Mouse (Mus musculus) ES-E14 (cell line): ENCODE measurements at regions not wholly inside any gene's neighbourhood (a gene's known extent, or its start where the extent isn't known, plus 50 kb on each side); places are given as distances from the start of the nearest gene placed in this dataset.

Source experiments
- DNase-seq: peaks from one replicate; pipeline ENCODE4 v3.0.0-alpha.2; 2013; ENCODE audit warnings: low read depth, low spot score
- H3K27ac ChIP-seq: 2 replicates; pipeline ENCODE4 v1.5.1; 2012; ENCODE audit warnings: low read depth, mild to moderate bottlenecking, low read length, moderate library complexity, mixed read lengths; ENCODE audit not compliant: poor library complexity, insufficient read depth, severe bottlenecking
- H3K36me3 ChIP-seq: 2 replicates; pipeline ENCODE4 v1.6.1; 2012; ENCODE audit warnings: mild to moderate bottlenecking, low read length, moderate library complexity, mixed read lengths; ENCODE audit not compliant: control insufficient read depth, poor library complexity, insufficient read depth, severe bottlenecking
- H3K4me1 ChIP-seq, 2 experiments: fragments of 150-350 bp in 1 of 2; sonication (generic) in 1 of 2; 2 replicates each; pipeline ENCODE4 v1.6.1; 2012; ENCODE audit warnings: low read length in 2 of 2, mild to moderate bottlenecking in 1 of 2, mixed read lengths in 1 of 2; ENCODE audit not compliant: control insufficient read depth in 2 of 2, insufficient read depth in 2 of 2, poor library complexity in 1 of 2
- H3K4me3 ChIP-seq, 2 experiments: fragments of 150-350 bp in 1 of 2; sonication (generic) in 1 of 2; 2 replicates each; pipeline ENCODE4 v1.5.1; 2012; ENCODE audit warnings: low read length in 2 of 2, low read depth in 1 of 2, mild to moderate bottlenecking in 1 of 2, mixed read lengths in 1 of 2; ENCODE audit not compliant: insufficient read depth in 1 of 2, poor library complexity in 1 of 2, severe bottlenecking in 1 of 2
- H3K9ac ChIP-seq: 2 replicates; pipeline ENCODE4 v1.6.1; 2012; ENCODE audit warnings: low read depth, mild to moderate bottlenecking, low read length, mixed read lengths; ENCODE audit not compliant: poor library complexity, insufficient read depth, severe bottlenecking
- H3K9me3 ChIP-seq: fragments of 150-350 bp; sonication (generic); 2 replicates; pipeline ENCODE4 v1.6.1; 2012; ENCODE audit warnings: low read depth, mild to moderate bottlenecking, low read length; ENCODE audit not compliant: control insufficient read depth, insufficient read depth
- CHD2 ChIP-seq: IDR thresholded peaks from 2 replicates; pipeline ENCODE4 v1.6.1; 2014; ENCODE audit warnings: mild to moderate bottlenecking, low read depth, low read length, inconsistent platforms
- HCFC1 ChIP-seq: IDR thresholded peaks from 2 replicates; pipeline ENCODE4 v1.6.1; 2012; ENCODE audit warnings: low read length, inconsistent platforms, borderline replicate concordance; ENCODE audit not compliant: insufficient read depth
- MAFK ChIP-seq: IDR thresholded peaks from 2 replicates; pipeline ENCODE4 v1.6.1; 2014; ENCODE audit warnings: mild to moderate bottlenecking, low read depth, low read length, inconsistent platforms; ENCODE audit not compliant: insufficient read depth
- ZC3H11A ChIP-seq: IDR thresholded peaks from 2 replicates; pipeline ENCODE4 v1.6.1; 2012; ENCODE audit warnings: low read depth, mild to moderate bottlenecking, inconsistent platforms, low read length, borderline replicate concordance
- ZNF384 ChIP-seq: IDR thresholded peaks from 2 replicates; pipeline ENCODE4 v1.6.1; 2012; ENCODE audit warnings: low read depth, low read length, inconsistent platforms
- in situ Hi-C, 2 experiments: fragments of 600-800 bp; cut with MboI; formaldehyde crosslinking; loops; one replicate each; pipeline ENCODE4 v1.15.1; 2025; ENCODE audit warnings: low sequenced_read_pairs in 2 of 2, inconsistent platforms in 1 of 2; ENCODE audit not compliant: unreplicated experiment in 2 of 2

- no peaks in the 10 kb centered on the region for H3K9me3 ChIP-seq
- no peak for TF ChIP-seq HCFC1
- no peak for TF ChIP-seq CHD2
- H3K4me3 ChIP-seq: no peak overlapping the region
- in situ Hi-C loops: no loop called here
- H3K36me3 ChIP-seq: no peaks in the 10 kb centered on the region
- H3K4me1 ChIP-seq: peaks cover 0 to 2% of the 10 kb centered on the region in 2 experiments; a peak in 1 of 4 replicates
- H3K9ac ChIP-seq: no peak overlapping the region
- no peak overlapping the region for H3K27ac ChIP-seq
- no peak for DNase-seq
Observed at GRCm38 (mm10) chr4:105705996-105706395, 83.7 kb upstream of the Gm12728 start.

GRCm38 (mm10) chr4:105708080-105708796 lies 81.4 kb upstream of the Gm12728 start:
- no peak for DNase-seq

GRCm38 (mm10) chr4:105713956-105714355 lies 75.7 kb upstream of the Gm12728 start:
- in situ Hi-C loops: no loop called here

More at GRCm38 (mm10) chr4:105708080-105708796, 81.4 kb upstream of the Gm12728 start:
- no peak overlapping the region for H3K27ac ChIP-seq
- peaks cover 0 to 2% of the 10 kb centered on the region in 2 experiments; a peak in 1 of 4 replicates for H3K4me1 ChIP-seq
- no peaks in the 10 kb centered on the region for H3K36me3 ChIP-seq
- H3K4me3 ChIP-seq: no peak overlapping the region
- no peak overlapping the region for H3K9ac ChIP-seq
- TF ChIP-seq CHD2 (no peak), ZNF384 (no peak), MAFK (no peak), HCFC1 (no peak), ZC3H11A (no peak)
- no peaks in the 10 kb centered on the region for H3K9me3 ChIP-seq
- in situ Hi-C loops: no loop called here

GRCm38 (mm10) chr4:105718080-105718479 lies 71.6 kb upstream of the Gm12728 start:
- DNase-seq: no peak
- Histone ChIP-seq H3K9ac (no peak overlapping the region), H3K4me1 (no peaks in the 10 kb centered on the region), H3K27ac (no peak overlapping the region), H3K4me3 (no peak overlapping the region), H3K36me3 (no peaks in the 10 kb centered on the region), H3K9me3 (no peaks in the 10 kb centered on the region)
- in situ Hi-C loops: no loop called here
- TF ChIP-seq HCFC1 (no peak), CHD2 (no peak)

More at GRCm38 (mm10) chr4:105713956-105714355, 75.7 kb upstream of the Gm12728 start:
- Histone ChIP-seq H3K4me3 (no peak overlapping the region), H3K27ac (no peak overlapping the region), H3K36me3 (no peaks in the 10 kb centered on the region), H3K9me3 (no peaks in the 10 kb centered on the region), H3K9ac (no peak overlapping the region), H3K4me1 (no peaks in the 10 kb centered on the region)
- TF ChIP-seq CHD2 (no peak), ZC3H11A (no peak), ZNF384 (no peak), MAFK (no peak), HCFC1 (no peak)
- DNase-seq: no peak

GRCm38 (mm10) chr4:105728696-105729095 lies 61.0 kb upstream of the Gm12728 start:
- H3K9ac ChIP-seq: no peak overlapping the region
- H3K4me1 ChIP-seq: no peaks in the 10 kb centered on the region
- no peak for TF ChIP-seq MAFK
- TF ChIP-seq HCFC1: no peak
- TF ChIP-seq ZC3H11A: no peak
- no peak for TF ChIP-seq CHD2
- TF ChIP-seq ZNF384: no peak
- in situ Hi-C loops: no loop called here
- no peak for DNase-seq
- no peak overlapping the region for H3K27ac ChIP-seq
- no peaks in the 10 kb centered on the region for H3K9me3 ChIP-seq
- H3K4me3 ChIP-seq: no peak overlapping the region
- H3K36me3 ChIP-seq: no peaks in the 10 kb centered on the region
